Mouse (Mus musculus) intestine, embryonic 14.5 days (tissue): Measurements from ENCODE around the gene Zar1. TPM values are rescaled to one million over a fixed set of nuclear protein-coding genes. Genes with fewer than 3 reads are reported as not detected.
A peak's percentile ranks its signal among the peaks of the same experiment; 100 is the strongest.
"Not testable (repeated sequence)": the region's sequence is repeated elsewhere in the genome, so short reads cannot be mapped to it uniquely, and the experiment has no call there.

Experiments
- ATAC-seq: fragments of 200-750 bp; cut with Nextera tagmentation; replicated peaks from 2 replicates; pipeline ENCODE4 v1.8.0; 2017; ENCODE audit warnings: low read depth, moderate number of reproducible peaks, moderate TSS enrichment, moderate library complexity; ENCODE audit not compliant: low FRiP score, low TSS enrichment
- DNase-seq: peaks from one replicate; pipeline ENCODE4 v3.0.0-alpha.2; 2018; ENCODE audit warnings: low spot score
- H3K27ac ChIP-seq: fragments of 300-500 bp; sonication (generic); 2 replicates; pipeline ENCODE4 v1.5.1; 2014; ENCODE audit warnings: low read depth, mild to moderate bottlenecking, control low read depth
- H3K27me3 ChIP-seq: fragments of 300-500 bp; sonication (generic); replicated peaks from 2 replicates; pipeline ENCODE4 v1.6.1; 2014; ENCODE audit warnings: low read length, control low read depth; ENCODE audit not compliant: control insufficient read depth, insufficient read depth
- H3K36me3 ChIP-seq: fragments of 300-500 bp; sonication (generic); 2 replicates; pipeline ENCODE4 v1.6.1; 2014; ENCODE audit warnings: low read length, control low read depth; ENCODE audit not compliant: control insufficient read depth, insufficient read depth
- H3K4me1 ChIP-seq: fragments of 300-500 bp; sonication (generic); replicated peaks from 2 replicates; pipeline ENCODE4 v1.6.1; 2014; ENCODE audit warnings: low read length, control low read depth, mixed read lengths; ENCODE audit not compliant: control insufficient read depth, insufficient read depth
- H3K4me2 ChIP-seq: fragments of 300-500 bp; sonication (generic); 2 replicates; pipeline ENCODE4 v1.6.1; 2014; ENCODE audit warnings: low read length
- H3K4me3 ChIP-seq: fragments of 300-500 bp; sonication (generic); 2 replicates; pipeline ENCODE4 v1.5.1; 2014; ENCODE audit warnings: low read depth, low read length, control low read depth, mixed read lengths
- H3K9ac ChIP-seq: fragments of 300-500 bp; sonication (generic); 2 replicates; pipeline ENCODE4 v1.6.1; 2014; ENCODE audit warnings: mild to moderate bottlenecking, low read length
- H3K9me3 ChIP-seq: fragments of 300-500 bp; sonication (generic); 2 replicates; pipeline ENCODE4 v1.6.1; 2016; ENCODE audit warnings: low read length, control low read depth; ENCODE audit not compliant: control insufficient read depth
- WGBS: fragments of 180-500 bp; shearing (Covaris S2); extraction: QIAGEN DNeasy Blood & Tissue Kit; methylation state at CpG from one replicate; pipeline ENCODE4 v1.1.7; 2014; 5-methylcytosine and 5-hydroxymethylcytosine counted together
- polyA plus RNA-seq: library from polyadenylated mRNA; unstranded; fragments of >200 nt; fragmentation: Nextera tagmentation; extraction: Ambion mirVana; gene quantifications from 2 replicates; pipeline ENCODE4 v1.2.1, GENCODE M21; 2014

Zar1 gene
- polyA plus RNA-seq, 1 experiment from 2014 or later, result not detected

DNA sequence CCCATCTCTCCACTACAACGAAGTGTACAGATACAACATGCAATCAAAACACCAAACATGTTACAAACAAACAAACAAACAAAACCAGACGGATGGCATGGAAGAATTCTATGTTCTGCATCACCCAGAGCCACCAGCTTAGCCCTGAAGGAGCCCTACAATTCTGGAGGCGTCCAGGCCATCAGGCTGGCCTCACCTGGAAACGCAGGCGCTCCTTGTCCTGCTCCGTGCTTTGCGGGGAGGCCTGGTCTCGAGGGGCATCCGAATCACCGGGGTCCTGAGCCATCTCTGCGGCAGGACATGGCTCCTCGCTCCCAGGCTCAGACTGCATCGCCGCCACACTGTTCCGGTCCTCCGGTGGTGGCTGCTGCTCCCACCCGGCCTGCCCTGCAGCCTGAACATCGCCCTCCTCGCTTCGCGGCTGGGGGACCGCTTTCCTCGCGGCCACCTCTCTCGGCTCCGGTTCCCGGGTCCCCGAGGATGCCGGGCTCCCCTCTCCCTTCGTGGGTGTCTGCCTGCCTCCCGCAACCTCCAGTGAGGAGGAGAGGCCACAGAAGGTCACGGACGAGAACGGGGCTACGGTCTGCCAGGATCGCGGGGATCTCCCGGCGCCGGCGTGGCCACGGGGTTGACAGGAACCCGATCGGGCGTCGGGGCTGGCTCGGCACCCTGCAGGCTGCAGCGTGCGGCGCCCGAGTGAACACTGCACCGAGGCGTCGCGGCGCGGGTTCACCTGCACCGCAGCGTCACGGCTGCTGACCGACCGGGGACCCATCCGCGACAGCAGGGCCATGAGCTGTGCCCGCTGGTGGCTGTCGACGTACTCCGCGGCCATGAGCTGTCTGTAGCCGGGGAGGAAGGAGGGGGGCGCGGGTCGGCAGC, 725 bp downstream of the Zar1 start:
- ATAC-seq, result peak; percentile 62
- not testable (repeated sequence) for H3K4me1 ChIP-seq, H3K36me3 ChIP-seq, H3K27ac ChIP-seq, H3K9me3 ChIP-seq
- 5% methylated on average over 45 of the region's 73 CpGs for WGBS
- peaks cover 14% of the 10 kb centered on the region for H3K27me3 ChIP-seq
- H3K9ac ChIP-seq, result peak overlapping the region; percentile 25; the same call in 1 of the 2 replicates
- H3K4me3 ChIP-seq, result peak overlapping the region; percentile 40
- peak; percentile 80 for DNase-seq
- H3K4me2 ChIP-seq, result peak overlapping the region; percentile 69

- WGBS, result 46% methylated on average over 10 of the region's 10 CpGs
Observed at GRCm38 (mm10) chr5:72579599-72579998, 1.5 kb downstream of the Zar1 start.

GRCm38 (mm10) chr5:72565621-72566020, 15.4 kb downstream of the Zar1 start:
- no peaks in the 10 kb centered on the region for H3K27me3 ChIP-seq
- no peaks in the 10 kb centered on the region for H3K4me1 ChIP-seq
- peaks cover 9% of the 10 kb centered on the region; the same call in 1 of the 2 replicates for H3K9me3 ChIP-seq
- H3K4me3 ChIP-seq, result no peak overlapping the region
- WGBS, result 88% methylated on average over 5 of the region's 5 CpGs
- ATAC-seq (no peak), DNase-seq (no peak)
- no peak overlapping the region for H3K4me2 ChIP-seq
- no peaks in the 10 kb centered on the region for H3K36me3 ChIP-seq
- H3K27ac ChIP-seq, result no peak overlapping the region
- H3K9ac ChIP-seq, result no peak overlapping the region

More at GRCm38 (mm10) chr5:72579599-72579998, 1.5 kb downstream of the Zar1 start:
- H3K4me2 ChIP-seq, H3K4me3 ChIP-seq, H3K27ac ChIP-seq, DNase-seq, H3K4me1 ChIP-seq, H3K9me3 ChIP-seq, H3K9ac ChIP-seq, ATAC-seq, H3K36me3 ChIP-seq: not testable (repeated sequence)
- peaks cover 14% of the 10 kb centered on the region for H3K27me3 ChIP-seq

DNA sequence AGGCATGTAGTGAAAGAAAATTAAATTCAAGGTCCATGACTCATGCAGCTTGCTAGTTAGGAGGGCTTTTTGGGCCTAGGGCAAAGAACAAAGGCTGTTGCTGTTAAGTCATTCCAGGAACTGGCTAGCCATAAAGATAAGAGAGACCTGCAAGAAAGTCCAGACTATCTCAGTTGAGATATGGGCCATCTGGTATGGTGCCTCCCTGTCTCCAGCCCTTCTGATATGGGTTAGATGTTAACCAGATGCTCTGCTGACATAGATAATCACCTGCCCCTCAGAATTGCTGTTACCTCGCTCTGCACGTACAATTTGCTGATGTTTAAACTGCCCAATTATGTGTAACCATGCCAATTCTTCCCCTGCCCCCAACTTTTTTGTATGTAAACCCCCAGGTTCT, 17.9 kb downstream of the Zar1 start:
- not testable (repeated sequence) for DNase-seq

GRCm38 (mm10) chr5:72560976-72561628, 20.0 kb downstream of the Zar1 start:
- Histone ChIP-seq H3K4me1 (peaks cover 4% of the 10 kb centered on the region), H3K9me3 (no peaks in the 10 kb centered on the region), H3K27me3 (no peaks in the 10 kb centered on the region), H3K4me3 (no peak overlapping the region), H3K9ac (no peak overlapping the region), H3K27ac (no peak overlapping the region), H3K4me2 (no peak overlapping the region), H3K36me3 (peaks cover 1% of the 10 kb centered on the region; the same call in 1 of the 2 replicates)
- 70% methylated on average over 3 of the region's 3 CpGs for WGBS
- ATAC-seq, result no peak
- DNase-seq, result no peak

More for the DNA sequence above, 17.9 kb downstream of the Zar1 start:
- not testable (repeated sequence) for H3K4me1 ChIP-seq, H3K27me3 ChIP-seq, ATAC-seq, H3K4me3 ChIP-seq, H3K27ac ChIP-seq, H3K36me3 ChIP-seq, H3K4me2 ChIP-seq, H3K9ac ChIP-seq, H3K9me3 ChIP-seq
- WGBS, result 62% methylated on average over 2 of the region's 2 CpGs

- WGBS, result under 1% methylated on average over 42 of the region's 42 CpGs
Observed at GRCm38 (mm10) chr5:72559544-72560049, 21.5 kb downstream of the Zar1 start, which contains the start of gene Nfxl1. TSS of gene Nfxl1 (minus strand) at chr5:72559684.

GRCm38 (mm10) chr5:72558716-72559526, 22.1 kb downstream of the Zar1 start:
- peak overlapping the region; percentile 80 for H3K4me2 ChIP-seq
- H3K4me1 ChIP-seq, result peaks cover 4% of the 10 kb centered on the region
- H3K36me3 ChIP-seq, result peaks cover 19% of the 10 kb centered on the region
- no peaks in the 10 kb centered on the region for H3K9me3 ChIP-seq
- WGBS, result under 1% methylated on average over 48 of the region's 57 CpGs
- no peaks in the 10 kb centered on the region for H3K27me3 ChIP-seq
- peak overlapping the region; percentile 87 for H3K4me3 ChIP-seq
- H3K9ac ChIP-seq, result peak overlapping the region; percentile 88
- H3K27ac ChIP-seq, result peak overlapping the region; percentile 59
- DNase-seq (no peak), ATAC-seq (peak; percentile 77)

More at GRCm38 (mm10) chr5:72559544-72560049, 21.5 kb downstream of the Zar1 start, which contains the start of gene Nfxl1:
- H3K9ac ChIP-seq, result peak within 1 kb of the TSS; percentile 88
- H3K9me3 ChIP-seq, result no peaks in the 10 kb centered on the region
- DNase-seq, result peak; percentile 96
- H3K4me3 ChIP-seq, result peak within 1 kb of the TSS; percentile 87
- no peaks in the 10 kb centered on the region for H3K27me3 ChIP-seq
- H3K36me3 ChIP-seq, result peaks cover 12% of the 10 kb centered on the region
- peaks cover 4% of the 10 kb centered on the region for H3K4me1 ChIP-seq
- peak; percentile 94 for ATAC-seq
- peak within 1 kb of the TSS; percentile 76 for H3K27ac ChIP-seq
- H3K4me2 ChIP-seq, result peak within 1 kb of the TSS; percentile 80

DNA sequence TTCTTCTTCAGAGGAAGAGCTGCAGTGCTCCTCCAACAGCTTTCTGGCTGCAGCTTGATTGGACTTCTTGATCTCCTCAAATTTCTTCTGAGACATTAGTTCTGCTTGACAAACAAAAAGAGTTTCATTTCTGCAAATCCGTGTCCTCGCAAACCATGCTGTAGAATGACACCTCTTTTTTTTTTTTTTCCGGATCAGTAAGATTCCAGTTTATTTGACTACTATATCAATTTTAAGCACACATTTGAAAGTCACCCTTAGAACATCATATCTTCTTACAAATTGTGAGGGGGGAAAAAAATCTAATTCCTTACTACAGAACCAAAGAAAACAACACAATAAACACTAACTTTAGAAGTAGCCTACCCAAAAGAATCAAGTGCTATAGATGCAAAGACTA, 24.8 kb downstream of the Zar1 start:
- H3K4me2 ChIP-seq, result no peak overlapping the region
- no peaks in the 10 kb centered on the region for H3K27me3 ChIP-seq
- no peak overlapping the region for H3K9ac ChIP-seq
- H3K4me3 ChIP-seq, result no peak overlapping the region
- peaks cover 4% of the 10 kb centered on the region for H3K4me1 ChIP-seq
- DNase-seq (no peak), ATAC-seq (no peak)
- no peak overlapping the region for H3K27ac ChIP-seq
- H3K36me3 ChIP-seq, result peaks cover 41% of the 10 kb centered on the region
- WGBS, result 88% methylated on average over 3 of the region's 3 CpGs
- no peaks in the 10 kb centered on the region for H3K9me3 ChIP-seq
